Mouse (Mus musculus) hindbrain, embryonic 10.5 days (tissue): Measurements from ENCODE around the gene Lpgat1. TPM values are rescaled to one million over a fixed set of nuclear protein-coding genes. Genes with fewer than 3 reads are reported as not detected.

Experiments
- DNase-seq: peaks from one replicate; pipeline ENCODE4 v3.0.0-alpha.2; 2017; ENCODE audit warnings: low spot score
- H3K27ac ChIP-seq: fragments of 300-500 bp; sonication (generic); 2 replicates; pipeline ENCODE4 v1.5.1; 2016; ENCODE audit warnings: mild to moderate bottlenecking, moderate library complexity
- H3K27me3 ChIP-seq: fragments of 300-500 bp; sonication (generic); 2 replicates; pipeline ENCODE4 v1.6.1; 2016; ENCODE audit warnings: mild to moderate bottlenecking; ENCODE audit not compliant: poor library complexity, insufficient read depth, severe bottlenecking
- H3K36me3 ChIP-seq: fragments of 300-500 bp; sonication (generic); 2 replicates; pipeline ENCODE4 v1.6.1; 2016; ENCODE audit warnings: mild to moderate bottlenecking, moderate library complexity
- H3K4me1 ChIP-seq: fragments of 300-500 bp; sonication (generic); replicated peaks from 2 replicates; pipeline ENCODE4 v1.6.1; 2016; ENCODE audit warnings: mild to moderate bottlenecking
- H3K4me3 ChIP-seq: fragments of 300-500 bp; sonication (generic); 2 replicates; pipeline ENCODE4 v1.5.1; 2016; ENCODE audit warnings: mild to moderate bottlenecking, moderate library complexity
- H3K9me3 ChIP-seq: fragments of 300-500 bp; sonication (generic); 2 replicates; pipeline ENCODE4 v1.6.1; 2016; ENCODE audit warnings: mild to moderate bottlenecking, moderate library complexity
- WGBS: fragments of 180-500 bp; shearing (Covaris S2); methylation state at CpG from one replicate; pipeline ENCODE4 v1.1.7; 2016; 5-methylcytosine and 5-hydroxymethylcytosine counted together
- polyA plus RNA-seq: library from polyadenylated mRNA; unstranded; fragments of >200 nt; fragmentation: Nextera tagmentation; extraction: Ambion mirVana; gene quantifications from 2 replicates; pipeline ENCODE4 v1.2.1, GENCODE M21; 2016

Gene Lpgat1
- polyA plus RNA-seq, 1 experiment from 2014 or later: 18.5 TPM

GRCm38 (mm10) chr1:191740587-191741361, 23.1 kb downstream of the Lpgat1 start:
- no peaks in the 10 kb centered on the region for H3K9me3 ChIP-seq
- no peak overlapping the region for H3K27ac ChIP-seq
- 86% methylated on average over 6 of the region's 6 CpGs for WGBS
- H3K27me3 ChIP-seq: no peaks in the 10 kb centered on the region
- DNase-seq: no peak
- H3K4me1 ChIP-seq: no peaks in the 10 kb centered on the region
- no peak overlapping the region for H3K4me3 ChIP-seq
- H3K36me3 ChIP-seq: peaks cover 4% of the 10 kb centered on the region; the same call in 1 of the 2 replicates

- no peak for DNase-seq
- Histone ChIP-seq H3K4me1 (no peaks in the 10 kb centered on the region), H3K27ac (no peak overlapping the region), H3K4me3 (no peak overlapping the region), H3K9me3 (no peaks in the 10 kb centered on the region), H3K36me3 (peaks cover 4% of the 10 kb centered on the region; the same call in 1 of the 2 replicates), H3K27me3 (no peaks in the 10 kb centered on the region)
- 84% methylated on average over 4 of the region's 4 CpGs for WGBS
Observed at GRCm38 (mm10) chr1:191741635-191742034, 24.0 kb downstream of the Lpgat1 start.

- Histone ChIP-seq H3K36me3 (peaks cover 21% of the 10 kb centered on the region), H3K27me3 (no peaks in the 10 kb centered on the region), H3K4me1 (peaks cover 5% of the 10 kb centered on the region; the same call in 1 of the 2 replicates), H3K9me3 (no peaks in the 10 kb centered on the region), H3K4me3 (no peak overlapping the region), H3K27ac (no peak overlapping the region)
- no peak for DNase-seq
- 63% methylated on average over 1 of the region's 1 CpGs for WGBS
Observed at GRCm38 (mm10) chr1:191748431-191748830, 30.8 kb downstream of the Lpgat1 start.

GRCm38 (mm10) chr1:191756520-191757199, 39.0 kb downstream of the Lpgat1 start:
- Histone ChIP-seq H3K4me3 (no peak overlapping the region), H3K27me3 (no peaks in the 10 kb centered on the region), H3K4me1 (no peaks in the 10 kb centered on the region), H3K36me3 (peaks cover 66% of the 10 kb centered on the region), H3K27ac (no peak overlapping the region), H3K9me3 (no peaks in the 10 kb centered on the region)
- DNase-seq: no peak
- 96% methylated on average over 3 of the region's 3 CpGs for WGBS

- H3K36me3 ChIP-seq: peaks cover 52% of the 10 kb centered on the region
- WGBS: 91% methylated on average over 5 of the region's 5 CpGs
- no peak overlapping the region for H3K27ac ChIP-seq
- H3K27me3 ChIP-seq: no peaks in the 10 kb centered on the region
- H3K4me3 ChIP-seq: no peak overlapping the region
- DNase-seq: no peak
- no peaks in the 10 kb centered on the region for H3K4me1 ChIP-seq
- no peaks in the 10 kb centered on the region for H3K9me3 ChIP-seq
Observed at GRCm38 (mm10) chr1:191774106-191774505, 56.5 kb downstream of the Lpgat1 start.

GRCm38 (mm10) chr1:191775116-191775515, 57.5 kb downstream of the Lpgat1 start:
- H3K4me3 ChIP-seq: no peak overlapping the region
- H3K36me3 ChIP-seq: peaks cover 60% of the 10 kb centered on the region
- 93% methylated on average over 8 of the region's 8 CpGs for WGBS
- no peak for DNase-seq
- no peak overlapping the region for H3K27ac ChIP-seq
- H3K9me3 ChIP-seq: no peaks in the 10 kb centered on the region
- no peaks in the 10 kb centered on the region for H3K27me3 ChIP-seq
- no peaks in the 10 kb centered on the region for H3K4me1 ChIP-seq

GRCm38 (mm10) chr1:191777521-191777920, 59.9 kb downstream of the Lpgat1 start:
- WGBS: 87% methylated on average over 8 of the region's 8 CpGs
- no peak overlapping the region for H3K4me3 ChIP-seq
- no peaks in the 10 kb centered on the region for H3K9me3 ChIP-seq
- H3K27me3 ChIP-seq: no peaks in the 10 kb centered on the region
- no peak overlapping the region for H3K27ac ChIP-seq
- peaks cover 69% of the 10 kb centered on the region for H3K36me3 ChIP-seq
- no peaks in the 10 kb centered on the region for H3K4me1 ChIP-seq
- no peak for DNase-seq

- 95% methylated on average over 1 of the region's 1 CpGs for WGBS
- Histone ChIP-seq H3K9me3 (no peaks in the 10 kb centered on the region), H3K27ac (no peak overlapping the region), H3K4me3 (no peak overlapping the region), H3K4me1 (peaks cover 6% of the 10 kb centered on the region; the same call in 1 of the 2 replicates), H3K27me3 (no peaks in the 10 kb centered on the region), H3K36me3 (peaks cover 52% of the 10 kb centered on the region)
- DNase-seq: no peak
Observed at GRCm38 (mm10) chr1:191780470-191780869, 62.8 kb downstream of the Lpgat1 start.

GRCm38 (mm10) chr1:191785108-191785507, 67.5 kb downstream of the Lpgat1 start:
- Histone ChIP-seq H3K4me3 (no peak overlapping the region), H3K36me3 (peaks cover 9% of the 10 kb centered on the region; the same call in 1 of the 2 replicates), H3K4me1 (peaks cover 20% of the 10 kb centered on the region), H3K9me3 (peaks cover 10% of the 10 kb centered on the region; the same call in 1 of the 2 replicates), H3K27ac (no peak overlapping the region), H3K27me3 (no peaks in the 10 kb centered on the region)
- WGBS: 64% methylated on average over 11 of the region's 11 CpGs
- no peak for DNase-seq

- Histone ChIP-seq H3K9me3 (peaks cover 10% of the 10 kb centered on the region; the same call in 1 of the 2 replicates), H3K36me3 (no peaks in the 10 kb centered on the region), H3K27me3 (no peaks in the 10 kb centered on the region), H3K4me1 (peaks cover 20% of the 10 kb centered on the region), H3K4me3 (no peak overlapping the region), H3K27ac (no peak overlapping the region)
- 74% methylated on average over 6 of the region's 6 CpGs for WGBS
- no peak for DNase-seq
Observed at GRCm38 (mm10) chr1:191786255-191786654, 68.6 kb downstream of the Lpgat1 start.

- H3K36me3 ChIP-seq: no peaks in the 10 kb centered on the region
- no peak for DNase-seq
- H3K4me3 ChIP-seq: no peak overlapping the region
- 34% methylated on average over 4 of the region's 4 CpGs for WGBS
- peaks cover 10% of the 10 kb centered on the region; the same call in 1 of the 2 replicates for H3K9me3 ChIP-seq
- H3K27me3 ChIP-seq: no peaks in the 10 kb centered on the region
- peak overlapping the region; percentile 13; the same call in 1 of the 2 replicates for H3K27ac ChIP-seq
- H3K4me1 ChIP-seq: peaks cover 20% of the 10 kb centered on the region
Observed at GRCm38 (mm10) chr1:191787379-191787778, 69.7 kb downstream of the Lpgat1 start.

GRCm38 (mm10) chr1:191792991-191793390, 75.4 kb downstream of the Lpgat1 start:
- 86% methylated on average over 8 of the region's 8 CpGs for WGBS
- Histone ChIP-seq H3K27ac (no peak overlapping the region), H3K4me3 (no peak overlapping the region), H3K36me3 (no peaks in the 10 kb centered on the region), H3K4me1 (no peaks in the 10 kb centered on the region), H3K27me3 (no peaks in the 10 kb centered on the region), H3K9me3 (peaks cover 10% of the 10 kb centered on the region; the same call in 1 of the 2 replicates)
- no peak for DNase-seq
